ENCODE assay signal across 18 mouse cellular contexts in genomic region chr3:108189897-108190296, GRCm38 (mm10). TPM values are rescaled to one million over a fixed set of nuclear protein-coding genes. Genes with fewer than 3 reads are reported as not detected.
DNase-seq lines count a peak whose midpoint lies in the region; ATAC-seq and TF ChIP-seq lines count a peak whose summit lies in the region.
"Had no signal": no experiment of that assay in that cellular context is flagged by ENCODE, and none has a peak within 500 bp of the region (broad histone marks: within the 10 kb centered on the region; RNA-seq: fewer than 3 reads in every experiment).

No protein-coding gene starts in this region.

- no peak for ATAC-seq in forebrain, embryonic 13.5 days
- no peak for ATAC-seq in forebrain, embryonic 12.5 days (ENCODE audit: low FRiP score)
- no peak for ATAC-seq in hindbrain, embryonic 12.5 days (ENCODE audit: low FRiP score)
- ATAC-seq in hindbrain, embryonic 14.5 days (ENCODE audit: low FRiP score) = no peak
- ATAC-seq in midbrain, postnatal 0 days (ENCODE audit: low FRiP score) = no peak
- ATAC-seq in midbrain, embryonic 15.5 days (replicated peaks) = no peak
- ATAC-seq: midbrain, embryonic 16.5 days had no signal

- no peak overlapping the region for H3K27ac ChIP-seq in forebrain, embryonic 13.5 days
- no peak overlapping the region for H3K27ac ChIP-seq in forebrain, embryonic 12.5 days
- H3K27ac ChIP-seq in hindbrain, embryonic 12.5 days = no peak overlapping the region
- no peak overlapping the region for H3K27ac ChIP-seq in hindbrain, embryonic 14.5 days
- no peak overlapping the region for H3K27ac ChIP-seq in midbrain, postnatal 0 days (ENCODE audit: low read depth, low read length)
- no peak overlapping the region for H3K27ac ChIP-seq in midbrain, embryonic 15.5 days
- H3K27ac ChIP-seq: forebrain, embryonic 10.5 days; limb, embryonic 12.5 days had no signal

- intact Hi-C loops in left cerebral cortex, postnatal 4 days (cut with DNase I) = no loop called here

- H3K9ac ChIP-seq in forebrain, embryonic 13.5 days = 0 out of 2 replicates have a peak overlapping the region, but pooled peaks have one; percentile 1
- no peak overlapping the region for H3K9ac ChIP-seq in forebrain, embryonic 12.5 days
- 0 out of 2 replicates have a peak overlapping the region, but pooled peaks have one; percentile 2 for H3K9ac ChIP-seq in hindbrain, embryonic 12.5 days
- H3K9ac ChIP-seq in hindbrain, embryonic 14.5 days = no peak overlapping the region
- H3K9ac ChIP-seq in midbrain, postnatal 0 days (replicated peaks; ENCODE audit: low read length, poor library complexity, severe bottlenecking) = 0 out of 2 replicates have a peak overlapping the region, but pooled peaks have one; percentile 8
- H3K9ac ChIP-seq in midbrain, embryonic 15.5 days = no peak overlapping the region
- H3K9ac ChIP-seq: limb, embryonic 12.5 days had no signal

- TF ChIP-seq CTCF in midbrain, postnatal 0 days (IDR thresholded peaks at IDR 0.05) = no peak

- H3K27me3 ChIP-seq in forebrain, embryonic 13.5 days = 0 out of 2 replicates have a peak, but pooled peaks cover 4% of the 10 kb centered on the region
- H3K27me3 ChIP-seq in forebrain, embryonic 12.5 days = peaks cover 6% of the 10 kb centered on the region
- peaks cover 12% of the 10 kb centered on the region for H3K27me3 ChIP-seq in hindbrain, embryonic 12.5 days
- no peaks in the 10 kb centered on the region for H3K27me3 ChIP-seq in hindbrain, embryonic 14.5 days (ENCODE audit: control insufficient read depth, insufficient read depth, low read length)
- no peaks in the 10 kb centered on the region for H3K27me3 ChIP-seq in midbrain, postnatal 0 days (ENCODE audit: insufficient read depth, low read length)
- H3K27me3 ChIP-seq in midbrain, embryonic 15.5 days (replicated peaks) = no peaks in the 10 kb centered on the region
- no peaks in the 10 kb centered on the region for H3K27me3 ChIP-seq in myocyte (ENCODE audit: control insufficient read depth, insufficient read depth, insufficient read length)

- peaks cover 44% of the 10 kb centered on the region for H3K4me1 ChIP-seq in forebrain, embryonic 13.5 days
- peaks cover 20% of the 10 kb centered on the region for H3K4me1 ChIP-seq in forebrain, embryonic 12.5 days
- peaks cover 34% of the 10 kb centered on the region for H3K4me1 ChIP-seq in hindbrain, embryonic 12.5 days
- H3K4me1 ChIP-seq in hindbrain, embryonic 14.5 days (replicated peaks; ENCODE audit: control insufficient read depth, insufficient read depth, low read length) = peaks cover 20% of the 10 kb centered on the region
- H3K4me1 ChIP-seq in midbrain, postnatal 0 days (ENCODE audit: insufficient read depth, low read length) = peaks cover 4% of the 10 kb centered on the region; the same call in 1 of the 2 replicates
- H3K4me1 ChIP-seq in midbrain, embryonic 15.5 days = peaks cover 30% of the 10 kb centered on the region

- H3K9me3 ChIP-seq in forebrain, embryonic 13.5 days (replicated peaks) = no peaks in the 10 kb centered on the region
- no peaks in the 10 kb centered on the region for H3K9me3 ChIP-seq in forebrain, embryonic 12.5 days
- H3K9me3 ChIP-seq in hindbrain, embryonic 12.5 days (replicated peaks) = no peaks in the 10 kb centered on the region
- H3K9me3 ChIP-seq in hindbrain, embryonic 14.5 days (ENCODE audit: control insufficient read depth, low read length) = no peaks in the 10 kb centered on the region
- H3K9me3 ChIP-seq in midbrain, postnatal 0 days (ENCODE audit: low read length) = no peaks in the 10 kb centered on the region
- no peaks in the 10 kb centered on the region for H3K9me3 ChIP-seq in midbrain, embryonic 15.5 days
- H3K9me3 ChIP-seq: forebrain, embryonic 10.5 days; limb, embryonic 12.5 days had no signal

- TF ChIP-seq POLR2A in myocyte (IDR thresholded peaks at IDR 0.05; ENCODE audit: insufficient read length, low read depth) = no peak

- H3K4me3 ChIP-seq in forebrain, embryonic 13.5 days = no peak overlapping the region
- H3K4me3 ChIP-seq in forebrain, embryonic 12.5 days (replicated peaks) = no peak overlapping the region
- H3K4me3 ChIP-seq in hindbrain, embryonic 12.5 days = no peak overlapping the region
- H3K4me3 ChIP-seq in hindbrain, embryonic 14.5 days (replicated peaks; ENCODE audit: low read length) = no peak overlapping the region
- H3K4me3 ChIP-seq in midbrain, postnatal 0 days (ENCODE audit: low read depth, low read length) = no peak overlapping the region
- H3K4me3 ChIP-seq in midbrain, embryonic 15.5 days = no peak overlapping the region
- H3K4me3 ChIP-seq in myocyte = no peak overlapping the region
- H3K4me3 ChIP-seq: forebrain, embryonic 10.5 days; limb, embryonic 12.5 days had no signal

- no peak overlapping the region for H3K4me2 ChIP-seq in forebrain, embryonic 13.5 days
- no peak overlapping the region for H3K4me2 ChIP-seq in forebrain, embryonic 12.5 days
- H3K4me2 ChIP-seq in hindbrain, embryonic 12.5 days (replicated peaks) = peak overlapping the region; percentile 16; the same call in 1 of the 2 replicates
- no peak overlapping the region for H3K4me2 ChIP-seq in hindbrain, embryonic 14.5 days (replicated peaks)
- no peak overlapping the region for H3K4me2 ChIP-seq in midbrain, postnatal 0 days (ENCODE audit: low read depth, low read length, poor library complexity, severe bottlenecking)
- no peak overlapping the region for H3K4me2 ChIP-seq in midbrain, embryonic 15.5 days
- H3K4me2 ChIP-seq in myocyte (ENCODE audit: low read depth) = peak overlapping the region; percentile 1
- H3K4me2 ChIP-seq: limb, embryonic 12.5 days had no signal

- no peaks in the 10 kb centered on the region for H3K79me2 ChIP-seq in myocyte (ENCODE audit: control insufficient read depth, insufficient read depth)

- WGBS in forebrain, embryonic 13.5 days = 75% methylated on average over 5 of the region's 5 CpGs
- 85% methylated on average over 5 of the region's 5 CpGs for WGBS in forebrain, embryonic 12.5 days
- 74% methylated on average over 5 of the region's 5 CpGs for WGBS in hindbrain, embryonic 12.5 days
- WGBS in hindbrain, embryonic 14.5 days = 78% methylated on average over 5 of the region's 5 CpGs
- WGBS in midbrain, postnatal 0 days = 70% methylated on average over 5 of the region's 5 CpGs
- WGBS in midbrain, embryonic 15.5 days = 76% methylated on average over 5 of the region's 5 CpGs

- peaks cover 30% of the 10 kb centered on the region for H3K36me3 ChIP-seq in forebrain, embryonic 13.5 days (ENCODE audit: poor library complexity, severe bottlenecking)
- H3K36me3 ChIP-seq in forebrain, embryonic 12.5 days (replicated peaks) = peaks cover 12% of the 10 kb centered on the region
- 0 out of 2 replicates have a peak, but pooled peaks cover 4% of the 10 kb centered on the region for H3K36me3 ChIP-seq in hindbrain, embryonic 12.5 days
- peaks cover 14% of the 10 kb centered on the region; the same call in 1 of the 2 replicates for H3K36me3 ChIP-seq in hindbrain, embryonic 14.5 days (replicated peaks; ENCODE audit: control insufficient read depth, insufficient read depth)
- H3K36me3 ChIP-seq in midbrain, postnatal 0 days (ENCODE audit: insufficient read depth, low read length) = peaks cover 25% of the 10 kb centered on the region
- H3K36me3 ChIP-seq in midbrain, embryonic 15.5 days (replicated peaks) = 0 out of 2 replicates have a peak, but pooled peaks cover 2% of the 10 kb centered on the region
- no peaks in the 10 kb centered on the region for H3K36me3 ChIP-seq in myocyte (ENCODE audit: control insufficient read depth, insufficient read depth)
- H3K36me3 ChIP-seq: limb, embryonic 12.5 days had no signal

- DNase-seq in hindbrain, embryonic 14.5 days (ENCODE audit: low spot score) = no peak
- DNase-seq in midbrain, postnatal 0 days (ENCODE audit: low spot score) = no peak
- DNase-seq in left cerebral cortex, postnatal 4 days = no peak
- DNase-seq: cerebellum, adult 11-12 months; gastrocnemius, postnatal 14 days; kidney, postnatal 10 days; lung, postnatal 10 days; right cerebral cortex, postnatal 25 days; thymus, postnatal 36 days had no signal

- H3ac ChIP-seq in myocyte (ENCODE audit: control insufficient read depth, insufficient read length) = no peak overlapping the region

RNA-seq across cellular contexts. Expression of gene Amigo1, which starts 3.8 kb away (rescaled TPM):
- polyA plus RNA-seq in forebrain, embryonic 13.5 days (2015; fragmentation: Nextera tagmentation; extraction: Ambion mirVana) = 6.4 and 8.1 TPM in 2 replicates
- polyA plus RNA-seq in forebrain, embryonic 12.5 days (2016; fragmentation: Nextera tagmentation; extraction: Ambion mirVana) = 7.5 and 8.9 TPM in 2 replicates
- 10.7 and 13.1 TPM in 2 replicates for polyA plus RNA-seq in hindbrain, embryonic 12.5 days (2016; fragmentation: Nextera tagmentation; extraction: Ambion mirVana)
- polyA plus RNA-seq in hindbrain, embryonic 14.5 days (2014; fragmentation: Nextera tagmentation; extraction: Ambion mirVana) = 11.1 and 11.3 TPM in 2 replicates
- 35.5 and 37.8 TPM in 2 replicates for total RNA-seq in midbrain, postnatal 0 days (2014; rRNA removed)
- polyA plus RNA-seq in midbrain, postnatal 0 days (2015; fragmentation: Nextera tagmentation; extraction: Ambion mirVana) = 12.2 and 12.6 TPM in 2 replicates
- polyA plus RNA-seq in midbrain, embryonic 15.5 days (2015; fragmentation: Nextera tagmentation; extraction: Ambion mirVana) = 14.4 and 14.7 TPM in 2 replicates
- 3.3 TPM for polyA plus RNA-seq in myocyte (2012; fragmentation: generic; extraction: Trizol)
- 10 to 100 TPM; 23.6 to 25.8 TPM for total RNA-seq in left cerebral cortex, postnatal 4 days (2021)

RNA-seq across cellular contexts. Expression of gene Cyb561d1, which starts 11.1 kb away (rescaled TPM):
- 3.6 and 4.7 TPM in 2 replicates for polyA plus RNA-seq in forebrain, embryonic 13.5 days (2015; fragmentation: Nextera tagmentation; extraction: Ambion mirVana)
- polyA plus RNA-seq in forebrain, embryonic 12.5 days (2016; fragmentation: Nextera tagmentation; extraction: Ambion mirVana) = 4.3 and 5.6 TPM in 2 replicates
- 5.0 and 5.6 TPM in 2 replicates for polyA plus RNA-seq in hindbrain, embryonic 12.5 days (2016; fragmentation: Nextera tagmentation; extraction: Ambion mirVana)
- 2.4 and 2.7 TPM in 2 replicates for polyA plus RNA-seq in hindbrain, embryonic 14.5 days (2014; fragmentation: Nextera tagmentation; extraction: Ambion mirVana)
- 3.7 and 4.9 TPM in 2 replicates for total RNA-seq in midbrain, postnatal 0 days (2014; rRNA removed)
- 3.5 and 4.0 TPM in 2 replicates for polyA plus RNA-seq in midbrain, postnatal 0 days (2015; fragmentation: Nextera tagmentation; extraction: Ambion mirVana)
- 4.1 and 4.6 TPM in 2 replicates for polyA plus RNA-seq in midbrain, embryonic 15.5 days (2015; fragmentation: Nextera tagmentation; extraction: Ambion mirVana)
- 3.2 TPM for polyA plus RNA-seq in myocyte (2012; fragmentation: generic; extraction: Trizol)
- 10 to 100 TPM; 10.9 to 11.4 TPM for total RNA-seq in left cerebral cortex, postnatal 4 days (2021)

RNA-seq across cellular contexts. Expression of gene Atxn7l2, which starts 20.8 kb away (rescaled TPM):
- polyA plus RNA-seq in forebrain, embryonic 13.5 days (2015; fragmentation: Nextera tagmentation; extraction: Ambion mirVana) = 29.0 and 30.3 TPM in 2 replicates
- 24.0 and 28.1 TPM in 2 replicates for polyA plus RNA-seq in forebrain, embryonic 12.5 days (2016; fragmentation: Nextera tagmentation; extraction: Ambion mirVana)
- 27.6 and 29.6 TPM in 2 replicates for polyA plus RNA-seq in hindbrain, embryonic 12.5 days (2016; fragmentation: Nextera tagmentation; extraction: Ambion mirVana)
- polyA plus RNA-seq in hindbrain, embryonic 14.5 days (2014; fragmentation: Nextera tagmentation; extraction: Ambion mirVana) = 20.0 and 21.1 TPM in 2 replicates
- total RNA-seq in midbrain, postnatal 0 days (2014; rRNA removed) = 22.5 and 24.9 TPM in 2 replicates
- 16.1 and 19.3 TPM in 2 replicates for polyA plus RNA-seq in midbrain, postnatal 0 days (2015; fragmentation: Nextera tagmentation; extraction: Ambion mirVana)
- 26.4 and 26.8 TPM in 2 replicates for polyA plus RNA-seq in midbrain, embryonic 15.5 days (2015; fragmentation: Nextera tagmentation; extraction: Ambion mirVana)
- polyA plus RNA-seq in myocyte (2012; fragmentation: generic; extraction: Trizol) = 2.7 TPM
- 10 to 100 TPM; 33.1 to 34.8 TPM for total RNA-seq in left cerebral cortex, postnatal 4 days (2021)

RNA-seq across cellular contexts. Expression of gene Gpr61, which starts 35.2 kb away (rescaled TPM):
- 0.98 and 1.0 TPM in 2 replicates for polyA plus RNA-seq in forebrain, embryonic 13.5 days (2015; fragmentation: Nextera tagmentation; extraction: Ambion mirVana)
- 0.44 and 0.63 TPM in 2 replicates for polyA plus RNA-seq in forebrain, embryonic 12.5 days (2016; fragmentation: Nextera tagmentation; extraction: Ambion mirVana)
- polyA plus RNA-seq in hindbrain, embryonic 12.5 days (2016; fragmentation: Nextera tagmentation; extraction: Ambion mirVana) = 0.72 and 1.2 TPM in 2 replicates
- 3.6 and 3.9 TPM in 2 replicates for polyA plus RNA-seq in hindbrain, embryonic 14.5 days (2014; fragmentation: Nextera tagmentation; extraction: Ambion mirVana)
- total RNA-seq in midbrain, postnatal 0 days (2014; rRNA removed) = 12.2 and 12.8 TPM in 2 replicates
- polyA plus RNA-seq in midbrain, postnatal 0 days (2015; fragmentation: Nextera tagmentation; extraction: Ambion mirVana) = 7.8 and 8.4 TPM in 2 replicates
- 5.2 and 5.7 TPM in 2 replicates for polyA plus RNA-seq in midbrain, embryonic 15.5 days (2015; fragmentation: Nextera tagmentation; extraction: Ambion mirVana)
- polyA plus RNA-seq in myocyte (2012; fragmentation: generic; extraction: Trizol) = 0.06 TPM
- 10 to 100 TPM; 12.1 to 14.0 TPM for total RNA-seq in left cerebral cortex, postnatal 4 days (2021)
- total RNA-seq: hematopoietic stem cell, adult 5-6 weeks had no signal

RNA-seq across cellular contexts. Expression of gene Sypl2, which starts 36.6 kb away (rescaled TPM):
- polyA plus RNA-seq in forebrain, embryonic 13.5 days (2015; fragmentation: Nextera tagmentation; extraction: Ambion mirVana) = 2.5 TPM in 2 replicates
- 2.6 and 2.8 TPM in 2 replicates for polyA plus RNA-seq in forebrain, embryonic 12.5 days (2016; fragmentation: Nextera tagmentation; extraction: Ambion mirVana)
- polyA plus RNA-seq in hindbrain, embryonic 12.5 days (2016; fragmentation: Nextera tagmentation; extraction: Ambion mirVana) = 0.58 and 0.72 TPM in 2 replicates
- 0.17 and 0.50 TPM in 2 replicates for polyA plus RNA-seq in hindbrain, embryonic 14.5 days (2014; fragmentation: Nextera tagmentation; extraction: Ambion mirVana)
- total RNA-seq in midbrain, postnatal 0 days (2014; rRNA removed) = 0.42 and 0.55 TPM in 2 replicates
- polyA plus RNA-seq in midbrain, postnatal 0 days (2015; fragmentation: Nextera tagmentation; extraction: Ambion mirVana) = 0.10 and 0.17 TPM in 2 replicates
- 0.27 and 0.70 TPM in 2 replicates for polyA plus RNA-seq in midbrain, embryonic 15.5 days (2015; fragmentation: Nextera tagmentation; extraction: Ambion mirVana)
- 0.28 TPM for polyA plus RNA-seq in myocyte (2012; fragmentation: generic; extraction: Trizol)
- 1 to 10 TPM in 1 of 2 experiments, under 1 TPM in 1; 0.98 to 1.4 TPM for total RNA-seq in left cerebral cortex, postnatal 4 days (2021)
- total RNA-seq: hematopoietic stem cell, adult 5-6 weeks had no signal

Comparison
In these comparisons a context has a peak if more than half of its experiments do, and no peak if none do; other contexts are left out.
1. H3K4me2 ChIP-seq: peak in hindbrain, embryonic 12.5 days (single experiment) and myocyte (single experiment); none in forebrain, embryonic 13.5 days (single experiment), forebrain, embryonic 12.5 days (single experiment), hindbrain, embryonic 14.5 days (single experiment), midbrain, postnatal 0 days (single experiment) and midbrain, embryonic 15.5 days (single experiment).
2. H3K9ac ChIP-seq: peak in forebrain, embryonic 13.5 days (single experiment), hindbrain, embryonic 12.5 days (single experiment) and midbrain, postnatal 0 days (single experiment); none in forebrain, embryonic 12.5 days (single experiment), hindbrain, embryonic 14.5 days (single experiment) and midbrain, embryonic 15.5 days (single experiment).